Mouse (Mus musculus) embryonic facial prominence, embryonic 11.5 days (tissue): Measurements from ENCODE around the gene Ddrgk1. TPM values are rescaled to one million over a fixed set of nuclear protein-coding genes. Genes with fewer than 3 reads are reported as not detected.

ENCODE experiments used
- ATAC-seq: fragments of 200-750 bp; cut with Nextera tagmentation; replicated peaks from 2 replicates; pipeline ENCODE4 v1.8.0; 2017; ENCODE audit warnings: low read depth; ENCODE audit not compliant: insufficient number of reproducible peaks, low FRiP score, low TSS enrichment
- DNase-seq: peaks from one replicate; pipeline ENCODE4 v3.0.0-alpha.2; 2015; ENCODE audit warnings: low spot score
- H3K27ac ChIP-seq: fragments of 300-500 bp; sonication (generic); replicated peaks from 2 replicates; pipeline ENCODE4 v1.5.1; 2014; ENCODE audit warnings: mild to moderate bottlenecking, low read depth, low read length, control low read depth
- H3K27me3 ChIP-seq: fragments of 300-500 bp; sonication (generic); 2 replicates; pipeline ENCODE4 v1.6.1; 2014; ENCODE audit warnings: mild to moderate bottlenecking, low read length, moderate library complexity, mixed read lengths; ENCODE audit not compliant: control insufficient read depth, insufficient read depth
- H3K36me3 ChIP-seq: fragments of 300-500 bp; sonication (generic); replicated peaks from 2 replicates; pipeline ENCODE4 v1.6.1; 2014; ENCODE audit warnings: low read depth, mild to moderate bottlenecking, low read length, moderate library complexity, mixed read lengths; ENCODE audit not compliant: control insufficient read depth, insufficient read depth
- H3K4me1 ChIP-seq: fragments of 300-500 bp; sonication (generic); 2 replicates; pipeline ENCODE4 v1.6.1; 2014; ENCODE audit warnings: low read length, mixed read lengths; ENCODE audit not compliant: control insufficient read depth, insufficient read depth
- H3K4me2 ChIP-seq: fragments of 300-500 bp; sonication (generic); 2 replicates; pipeline ENCODE4 v1.6.1; 2014; ENCODE audit warnings: low read depth, mild to moderate bottlenecking, control low read depth, low read length, moderate library complexity
- H3K4me3 ChIP-seq: fragments of 300-500 bp; sonication (generic); 2 replicates; pipeline ENCODE4 v1.5.1; 2014; ENCODE audit warnings: low read depth, low read length, control low read depth
- H3K9ac ChIP-seq: fragments of 300-500 bp; sonication (generic); replicated peaks from 2 replicates; pipeline ENCODE4 v1.6.1; 2014; ENCODE audit warnings: mild to moderate bottlenecking, control low read depth, low read length
- H3K9me3 ChIP-seq: fragments of 300-500 bp; sonication (generic); replicated peaks from 2 replicates; pipeline ENCODE4 v1.6.1; 2016; ENCODE audit warnings: mild to moderate bottlenecking, low read length, inconsistent platforms, mixed read lengths; ENCODE audit not compliant: control insufficient read depth
- WGBS: fragments of 180-500 bp; shearing (Covaris S2); extraction: QIAGEN DNeasy Blood & Tissue Kit; methylation state at CpG from one replicate; pipeline ENCODE4 v1.1.7; 2014; 5-methylcytosine and 5-hydroxymethylcytosine counted together
- polyA plus RNA-seq: library from polyadenylated mRNA; unstranded; fragments of >200 nt; fragmentation: Nextera tagmentation; extraction: Ambion mirVana; gene quantifications from 2 replicates; pipeline ENCODE4 v1.2.1, GENCODE M21; 2014

The Ddrgk1 gene
- polyA plus RNA-seq, 1 experiment from 2014 or later: 45.0 TPM

GRCm38 (mm10) chr2:130634739-130635411, 29.6 kb downstream of the Ddrgk1 start:
- peaks cover 9% of the 10 kb centered on the region for H3K4me1 ChIP-seq
- ATAC-seq: peak; percentile 68
- H3K36me3 ChIP-seq: no peaks in the 10 kb centered on the region
- H3K4me2 ChIP-seq: peak overlapping the region; percentile 90
- H3K9ac ChIP-seq: peak overlapping the region; percentile 55
- DNase-seq: peak; percentile 64
- H3K9me3 ChIP-seq: no peaks in the 10 kb centered on the region
- H3K4me3 ChIP-seq: peak overlapping the region; percentile 31
- H3K27ac ChIP-seq: no peak overlapping the region
- H3K27me3 ChIP-seq: peaks cover 31% of the 10 kb centered on the region
- WGBS: under 1% methylated on average over 38 of the region's 38 CpGs

GRCm38 (mm10) chr2:130634006-130634738, 30.3 kb downstream of the Ddrgk1 start:
- H3K9ac ChIP-seq: peak overlapping the region; percentile 55; the same call in 1 of the 2 replicates
- 15% methylated on average over 14 of the region's 14 CpGs for WGBS

GRCm38 (mm10) chr2:130632887-130633675, 31.4 kb downstream of the Ddrgk1 start:
- H3K27me3 ChIP-seq: peaks cover 25% of the 10 kb centered on the region
- 41% methylated on average over 5 of the region's 5 CpGs for WGBS
- DNase-seq (peak; percentile 36), ATAC-seq (no peak)
- H3K9ac ChIP-seq: no peak overlapping the region
- H3K4me2 ChIP-seq: no peak overlapping the region
- H3K36me3 ChIP-seq: no peaks in the 10 kb centered on the region
- no peaks in the 10 kb centered on the region for H3K9me3 ChIP-seq
- H3K4me3 ChIP-seq: no peak overlapping the region
- H3K4me1 ChIP-seq: peaks cover 9% of the 10 kb centered on the region
- no peak overlapping the region for H3K27ac ChIP-seq

More at GRCm38 (mm10) chr2:130634006-130634738, 30.3 kb downstream of the Ddrgk1 start:
- Histone ChIP-seq H3K4me1 (peaks cover 9% of the 10 kb centered on the region), H3K9me3 (no peaks in the 10 kb centered on the region), H3K4me3 (peak overlapping the region; percentile 31; the same call in 1 of the 2 replicates), H3K36me3 (no peaks in the 10 kb centered on the region), H3K27ac (no peak overlapping the region), H3K27me3 (peaks cover 31% of the 10 kb centered on the region), H3K4me2 (peak overlapping the region; percentile 90)
- DNase-seq (peak; percentile 22), ATAC-seq (peak; percentile 26)

DNA sequence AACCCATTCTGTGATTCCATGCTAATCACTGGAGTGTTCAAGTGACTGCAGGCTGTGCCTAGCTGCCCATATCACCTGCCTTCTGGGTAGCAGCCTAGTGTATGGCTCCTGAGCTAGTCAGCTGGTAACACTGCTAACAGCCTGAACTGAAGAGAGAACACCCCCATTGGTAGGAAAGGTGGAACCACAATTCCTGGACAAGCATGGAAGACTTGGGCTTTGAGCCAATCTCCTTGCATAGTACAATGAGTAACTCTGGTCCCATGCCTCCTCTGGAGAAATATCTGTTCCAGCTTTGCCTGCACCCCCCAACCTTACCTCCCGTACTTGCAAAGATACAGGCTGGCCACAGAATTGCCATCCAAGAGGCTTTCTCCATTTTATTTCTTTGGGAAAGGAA, 32.0 kb downstream of the Ddrgk1 start:
- H3K4me2 ChIP-seq: no peak overlapping the region
- WGBS: 77% methylated on average over 1 of the region's 1 CpGs
- no peak overlapping the region for H3K4me3 ChIP-seq
- DNase-seq (no peak), ATAC-seq (no peak)
- peaks cover 22% of the 10 kb centered on the region for H3K27me3 ChIP-seq
- no peak overlapping the region for H3K9ac ChIP-seq
- no peaks in the 10 kb centered on the region for H3K9me3 ChIP-seq
- no peaks in the 10 kb centered on the region; the same call in 1 of the 2 replicates for H3K36me3 ChIP-seq
- peaks cover 9% of the 10 kb centered on the region for H3K4me1 ChIP-seq
- H3K27ac ChIP-seq: no peak overlapping the region

GRCm38 (mm10) chr2:130629839-130630203, 34.6 kb downstream of the Ddrgk1 start, which contains the start of the genes Fastkd5 and Ubox5:
Gene Fastkd5, minus strand, starts transcription at chr2:130630027.
Gene Ubox5, minus strand, starts transcription at chr2:130630038.
- ATAC-seq (peak; percentile 67), DNase-seq (peak; percentile 93)
- H3K27me3 ChIP-seq: peaks cover 4% of the 10 kb centered on the region
- peak within 1 kb of the TSS; percentile 78 for H3K4me2 ChIP-seq
- H3K36me3 ChIP-seq: no peaks in the 10 kb centered on the region; the same call in 1 of the 2 replicates
- H3K9ac ChIP-seq: peak within 1 kb of the TSS; percentile 92
- peak within 1 kb of the TSS; percentile 82 for H3K4me3 ChIP-seq
- WGBS: 0% methylated on average over 25 of the region's 25 CpGs
- peaks cover 2% of the 10 kb centered on the region; the same call in 1 of the 2 replicates for H3K4me1 ChIP-seq
- no peak within 1 kb of the TSS for H3K27ac ChIP-seq
- H3K9me3 ChIP-seq: no peaks in the 10 kb centered on the region

DNA sequence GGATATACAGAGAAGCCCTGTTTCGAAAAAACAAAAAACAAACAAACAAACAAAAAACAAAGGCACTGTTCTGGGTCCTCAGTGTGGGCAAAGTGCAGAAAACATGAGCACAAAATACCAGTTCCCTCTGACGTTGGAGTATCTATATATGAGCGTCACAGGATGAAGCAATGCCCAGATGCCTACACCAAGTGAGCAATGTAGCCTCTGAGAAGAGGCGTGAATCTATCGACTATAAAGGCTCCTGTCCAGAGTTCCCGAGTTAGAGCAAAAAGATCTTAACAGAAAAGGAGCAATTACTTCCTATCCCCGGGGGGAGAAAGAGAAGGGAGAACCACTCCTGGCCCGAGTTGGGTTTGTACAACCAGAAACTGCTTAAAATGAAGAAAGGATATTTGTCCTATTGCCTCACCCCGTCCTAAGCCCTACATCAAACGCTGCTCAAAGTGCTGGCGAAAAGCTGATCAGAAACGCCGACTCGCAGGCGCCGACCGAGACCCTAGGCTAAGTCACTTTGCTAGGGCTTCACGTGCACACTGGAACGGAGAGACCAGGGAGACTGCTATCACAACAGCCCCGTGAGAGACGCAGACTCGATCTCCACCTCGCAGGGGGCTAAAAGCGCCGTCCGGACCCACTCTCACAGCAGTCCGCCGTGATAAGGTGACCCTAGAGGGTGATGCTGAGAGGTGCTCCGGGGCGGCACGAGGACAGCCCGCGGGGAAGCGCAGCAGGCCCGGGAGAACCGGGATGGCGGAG, 35.2 kb downstream of the Ddrgk1 start:
- ATAC-seq (no peak; the same call in 1 of the 2 replicates), DNase-seq (peak; percentile 17)
- peak overlapping the region; percentile 92 for H3K9ac ChIP-seq
- peaks cover under 1% of the 10 kb centered on the region for H3K27me3 ChIP-seq
- WGBS: 2% methylated on average over 37 of the region's 37 CpGs
- H3K4me2 ChIP-seq: peak overlapping the region; percentile 78
- H3K36me3 ChIP-seq: no peaks in the 10 kb centered on the region; the same call in 1 of the 2 replicates
- H3K4me1 ChIP-seq: no peaks in the 10 kb centered on the region
- no peak overlapping the region for H3K27ac ChIP-seq
- peak overlapping the region; percentile 82 for H3K4me3 ChIP-seq
- H3K9me3 ChIP-seq: no peaks in the 10 kb centered on the region

GRCm38 (mm10) chr2:130628424-130628823, 36.0 kb downstream of the Ddrgk1 start:
- DNase-seq (peak; percentile 23), ATAC-seq (no peak)
- Histone ChIP-seq H3K27me3 (no peaks in the 10 kb centered on the region), H3K9me3 (no peaks in the 10 kb centered on the region), H3K4me2 (no peak overlapping the region), H3K4me3 (no peak overlapping the region), H3K9ac (no peak overlapping the region), H3K27ac (no peak overlapping the region), H3K36me3 (no peaks in the 10 kb centered on the region; the same call in 1 of the 2 replicates), H3K4me1 (no peaks in the 10 kb centered on the region)
- 63% methylated on average over 3 of the region's 3 CpGs for WGBS
